8 mouse cellular contexts compared by ENCODE assay signal in genomic region chr2:157078793-157079700, GRCm38 (mm10). TPM values are rescaled to one million over a fixed set of nuclear protein-coding genes. Genes with fewer than 3 reads are reported as not detected.
DNase-seq lines count a peak whose midpoint lies in the region; ATAC-seq and TF ChIP-seq lines count a peak whose summit lies in the region.

Gene Soga1 (minus strand): TSS chr2:157079254.

- peaks cover 33% of the 10 kb centered on the region for H3K4me1 ChIP-seq in hindbrain, postnatal 0 days (ENCODE audit: insufficient read depth, low read length)
- peaks cover 70% of the 10 kb centered on the region for H3K4me1 ChIP-seq in megakaryocyte, embryonic 14.5 days

- H3K9ac ChIP-seq in hindbrain, postnatal 0 days (replicated peaks; ENCODE audit: low read length) = peak within 1 kb of the TSS; percentile 99

- ATAC-seq in common myeloid progenitor, adult 5-6 weeks (replicated peaks; ENCODE audit: low read depth, poor library complexity, severe bottlenecking) = peak; percentile 45
- ATAC-seq in hindbrain, postnatal 0 days = peak; percentile 88
- ATAC-seq in inflammation-experienced regulatory T-cells, adult 6 months = no peak

- peak; percentile 94 to 97 for DNase-seq in adrenal gland, adult (ENCODE audit: inconsistent age in 2 of 2, low spot score in 1 of 2)
- DNase-seq in gastrocnemius, postnatal 10 days = peak; percentile 88
- DNase-seq in hindbrain, postnatal 0 days (ENCODE audit: low spot score) = peak; percentile 94
- peak; percentile 71 to 81 for DNase-seq in left cerebral cortex, postnatal 14 days (ENCODE audit: low spot score in 2 of 2)
- peak; percentile 82 for DNase-seq in right cerebral cortex, postnatal 4 days

- H3K27me3 ChIP-seq in hindbrain, postnatal 0 days (ENCODE audit: insufficient read depth, low read length) = no peaks in the 10 kb centered on the region
- peaks cover 62% of the 10 kb centered on the region for H3K27me3 ChIP-seq in megakaryocyte, embryonic 14.5 days (replicated peaks)

- peak within 1 kb of the TSS; percentile 77 for H3K4me3 ChIP-seq in hindbrain, postnatal 0 days (ENCODE audit: low read length)
- H3K4me3 ChIP-seq in megakaryocyte, embryonic 14.5 days (replicated peaks) = peak within 1 kb of the TSS; percentile 95

- peak; percentile 57 for TF ChIP-seq CTCF in hindbrain, postnatal 0 days (IDR thresholded peaks at IDR 0.05; ENCODE audit: low read depth)

- H3K4me2 ChIP-seq in hindbrain, postnatal 0 days (ENCODE audit: low read depth, low read length) = peak within 1 kb of the TSS; percentile 87

- peak within 1 kb of the TSS; percentile 98 for H3K27ac ChIP-seq in hindbrain, postnatal 0 days

- no peaks in the 10 kb centered on the region for H3K9me3 ChIP-seq in hindbrain, postnatal 0 days (ENCODE audit: low read length)
- no peaks in the 10 kb centered on the region for H3K9me3 ChIP-seq in megakaryocyte, embryonic 14.5 days

- under 1% methylated on average over 78 of the region's 136 CpGs for WGBS in hindbrain, postnatal 0 days

- H3K36me3 ChIP-seq in hindbrain, postnatal 0 days (ENCODE audit: insufficient read depth, low read length) = no peaks in the 10 kb centered on the region
- H3K36me3 ChIP-seq in megakaryocyte, embryonic 14.5 days (replicated peaks; ENCODE audit: low read length) = peaks cover 5% of the 10 kb centered on the region

- intact Hi-C loops in left cerebral cortex, postnatal 14 days (cut with DNase I) = loop anchor here (5.0 kb wide), 2 partner anchors 37 to 202 kb away; no protein-coding TSS in a partner anchor

RNA-seq across cellular contexts. Expression of gene Soga1, which starts in this region (rescaled TPM):
- 5.6 and 7.0 TPM in 2 replicates for total RNA-seq in common myeloid progenitor, adult 5-6 weeks (2017)
- total RNA-seq in gastrocnemius, postnatal 10 days (2021) = 10 to 100 TPM; 15.4 to 20.3 TPM
- 120 and 151 TPM in 2 replicates for total RNA-seq in hindbrain, postnatal 0 days (2014; rRNA removed)
- 3.5 and 3.6 TPM in 2 replicates for polyA plus RNA-seq in hindbrain, postnatal 0 days (2015; fragmentation: Nextera tagmentation; extraction: Ambion mirVana)
- 10 to 100 TPM; 38.8 to 41.1 TPM for total RNA-seq in left cerebral cortex, postnatal 14 days (2021)
- polyA plus RNA-seq in megakaryocyte, embryonic 14.5 days (2012; ENCODE audit: insufficient read depth, low replicate concordance) = 3.8 and 5.8 TPM in 2 replicates
- polyA plus RNA-seq in inflammation-experienced regulatory T-cells, adult 6 months (2017; shearing (Covaris generic)) = under 1 TPM in 1 of 3 experiments, not detected in 2; 0.17 TPM
